Mouse (Mus musculus): ENCODE results near the gene Rpl37. TPM values are rescaled to one million over a fixed set of nuclear protein-coding genes. Genes with fewer than 3 reads are reported as not detected.

Rpl37 gene
- 979 and 999 TPM in 2 replicates for polyA plus RNA-seq (2012; rRNA removed)

DNA sequence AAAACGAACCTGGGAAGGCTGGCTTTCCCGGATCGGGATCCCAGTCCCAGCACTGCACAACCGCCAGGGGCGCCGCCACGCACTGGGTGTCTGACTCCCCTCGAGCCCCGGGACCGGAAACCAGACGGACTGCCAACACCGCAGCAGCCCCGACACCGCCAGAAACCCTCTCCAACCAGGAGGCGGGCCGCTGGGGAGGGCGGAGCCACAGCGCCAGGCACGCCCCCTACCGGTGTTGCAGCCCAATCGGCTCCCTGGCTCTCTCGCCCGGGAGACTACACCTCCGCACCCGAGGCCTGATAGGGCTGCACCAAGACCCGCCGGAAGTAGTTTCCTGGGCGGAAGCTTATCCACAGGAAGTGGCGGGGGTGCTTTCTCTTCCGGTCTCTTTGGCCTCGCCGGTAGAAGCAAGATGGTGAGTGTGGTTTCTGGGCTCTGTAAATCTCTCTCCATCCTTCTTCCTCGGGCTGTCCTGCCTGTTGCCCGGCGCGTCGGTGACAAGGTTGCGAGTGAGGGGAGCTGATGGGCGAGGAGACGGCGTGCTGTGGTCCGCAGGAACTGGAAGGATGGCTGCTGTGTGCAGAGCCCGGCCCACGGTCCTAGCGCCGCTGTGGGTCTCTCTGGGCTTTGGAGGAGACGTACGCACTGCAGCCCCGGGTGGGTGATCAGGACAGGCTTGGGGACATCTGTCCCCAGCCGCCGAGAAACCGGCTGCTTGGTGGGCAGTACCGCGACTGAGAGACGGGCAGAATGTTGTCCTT is at the start of gene Rpl37:
TSS of gene Rpl37 (plus strand) at position 376 of the 761 bp plus-strand sequence.
- DNase-seq (ENCODE audit: low read depth), result peak; percentile 99
- peak; percentile 68 for TF ChIP-seq CTCF (IDR thresholded peaks at IDR 0.05; ENCODE audit: borderline replicate concordance, extremely low read depth, insufficient read depth, insufficient read length)
- peak; percentile 44; the same call in 1 of the 2 replicates for TF ChIP-seq POLR2A (IDR thresholded peaks at IDR 0.05; ENCODE audit: borderline replicate concordance, extremely low read depth, insufficient read depth, insufficient read length, poor library complexity, severe bottlenecking)

DNA sequence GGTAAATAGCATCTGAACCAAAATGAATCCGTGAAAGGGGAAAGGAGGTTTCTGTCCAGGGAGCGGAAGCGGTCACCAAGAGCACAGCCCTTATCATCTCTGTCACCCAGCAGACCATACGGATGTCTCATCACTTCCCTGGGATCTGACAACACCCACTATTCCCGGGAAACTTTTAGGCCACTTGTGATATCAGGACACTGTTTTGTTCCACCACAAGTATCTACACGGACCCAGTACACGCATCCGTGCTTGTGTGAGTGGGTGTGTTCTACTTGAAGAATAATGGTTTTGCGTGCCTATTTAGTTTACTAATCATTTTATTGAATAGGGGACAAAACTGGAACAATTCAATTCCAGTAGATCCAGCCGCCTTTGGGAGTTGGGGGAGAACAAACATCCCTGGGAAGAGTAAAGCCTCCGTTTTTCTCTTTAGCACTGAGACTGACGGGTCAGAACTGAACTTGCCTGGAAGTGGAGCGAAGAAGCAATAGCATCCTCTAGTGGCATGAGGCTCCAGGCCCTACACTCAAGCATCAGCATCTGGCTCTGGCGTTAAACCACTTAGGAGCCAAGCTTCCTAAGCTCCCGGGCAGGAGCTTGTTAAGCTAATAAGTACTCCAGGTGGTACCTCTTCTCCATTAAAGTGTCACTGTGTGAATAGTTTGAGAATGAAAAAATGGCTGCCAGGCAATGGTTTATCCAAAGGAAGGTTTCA is 47.5 kb upstream of the Rpl37 start:
- peak; percentile 81 for DNase-seq (ENCODE audit: low read depth)
- TF ChIP-seq CTCF (IDR thresholded peaks at IDR 0.05; ENCODE audit: borderline replicate concordance, extremely low read depth, insufficient read depth, insufficient read length) (peak; percentile 79), POLR2A (IDR thresholded peaks at IDR 0.05; ENCODE audit: borderline replicate concordance, extremely low read depth, insufficient read depth, insufficient read length, poor library complexity, severe bottlenecking) (no peak)

GRCm38 (mm10) chr15:5081235-5081634 is 35.2 kb upstream of the Rpl37 start:
- TF ChIP-seq CTCF (IDR thresholded peaks at IDR 0.05; ENCODE audit: borderline replicate concordance, extremely low read depth, insufficient read depth, insufficient read length), result no peak
- TF ChIP-seq POLR2A (IDR thresholded peaks at IDR 0.05; ENCODE audit: borderline replicate concordance, extremely low read depth, insufficient read depth, insufficient read length, poor library complexity, severe bottlenecking), result no peak
- DNase-seq (ENCODE audit: low read depth), result no peak

DNA sequence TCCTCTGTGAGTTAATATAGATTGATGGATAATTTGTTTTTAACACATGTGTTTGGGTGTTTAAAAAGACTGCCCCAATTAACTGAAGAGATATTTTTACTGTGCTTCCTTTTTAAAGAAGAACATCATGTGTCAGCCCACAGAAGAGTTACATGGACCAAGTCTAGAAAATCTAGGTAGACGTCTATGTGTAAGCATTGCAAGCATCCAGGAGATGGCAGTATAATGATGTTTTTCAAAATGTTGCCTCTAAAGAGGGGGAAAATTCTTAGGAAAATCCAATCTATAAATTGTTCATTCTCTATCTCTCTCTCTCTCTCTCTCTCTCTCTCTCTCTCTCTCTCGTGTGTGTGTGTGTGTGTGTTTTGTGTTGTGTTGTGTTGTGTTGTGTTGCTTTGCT is 30.3 kb upstream of the Rpl37 start:
- no peak for TF ChIP-seq POLR2A (IDR thresholded peaks at IDR 0.05; ENCODE audit: borderline replicate concordance, extremely low read depth, insufficient read depth, insufficient read length, poor library complexity, severe bottlenecking)
- no peak for TF ChIP-seq CTCF (IDR thresholded peaks at IDR 0.05; ENCODE audit: borderline replicate concordance, extremely low read depth, insufficient read depth, insufficient read length)
- peak; percentile 46 for DNase-seq (ENCODE audit: low read depth)

GRCm38 (mm10) chr15:5088850-5089608 is 27.4 kb upstream of the Rpl37 start:
- no peak for TF ChIP-seq POLR2A (IDR thresholded peaks at IDR 0.05; ENCODE audit: borderline replicate concordance, extremely low read depth, insufficient read depth, insufficient read length, poor library complexity, severe bottlenecking)
- DNase-seq (ENCODE audit: low read depth), result peak; percentile 68

DNA sequence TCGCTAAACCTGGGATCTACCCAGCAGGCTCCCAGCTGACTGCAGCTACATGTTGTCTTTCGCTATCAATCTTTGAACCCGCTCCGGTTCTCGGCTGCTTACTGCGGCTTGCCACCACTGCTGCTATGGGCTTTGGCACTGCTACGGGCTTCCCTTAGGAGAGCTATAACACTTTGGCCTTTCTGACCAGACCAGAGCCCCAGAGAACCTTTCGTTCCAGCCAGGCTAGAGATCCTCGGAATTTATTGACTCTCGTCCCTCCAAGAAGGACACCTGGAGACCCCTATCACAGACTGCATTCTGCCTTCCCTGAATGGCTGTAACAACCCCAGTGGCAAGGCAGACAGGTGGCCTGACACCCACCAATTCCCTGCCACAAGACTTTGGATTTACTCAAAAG is 26.3 kb upstream of the Rpl37 start:
- no peak for TF ChIP-seq CTCF (IDR thresholded peaks at IDR 0.05; ENCODE audit: borderline replicate concordance, extremely low read depth, insufficient read depth, insufficient read length)
- no peak for TF ChIP-seq POLR2A (IDR thresholded peaks at IDR 0.05; ENCODE audit: borderline replicate concordance, extremely low read depth, insufficient read depth, insufficient read length, poor library complexity, severe bottlenecking)
- no peak for DNase-seq (ENCODE audit: low read depth)

DNA sequence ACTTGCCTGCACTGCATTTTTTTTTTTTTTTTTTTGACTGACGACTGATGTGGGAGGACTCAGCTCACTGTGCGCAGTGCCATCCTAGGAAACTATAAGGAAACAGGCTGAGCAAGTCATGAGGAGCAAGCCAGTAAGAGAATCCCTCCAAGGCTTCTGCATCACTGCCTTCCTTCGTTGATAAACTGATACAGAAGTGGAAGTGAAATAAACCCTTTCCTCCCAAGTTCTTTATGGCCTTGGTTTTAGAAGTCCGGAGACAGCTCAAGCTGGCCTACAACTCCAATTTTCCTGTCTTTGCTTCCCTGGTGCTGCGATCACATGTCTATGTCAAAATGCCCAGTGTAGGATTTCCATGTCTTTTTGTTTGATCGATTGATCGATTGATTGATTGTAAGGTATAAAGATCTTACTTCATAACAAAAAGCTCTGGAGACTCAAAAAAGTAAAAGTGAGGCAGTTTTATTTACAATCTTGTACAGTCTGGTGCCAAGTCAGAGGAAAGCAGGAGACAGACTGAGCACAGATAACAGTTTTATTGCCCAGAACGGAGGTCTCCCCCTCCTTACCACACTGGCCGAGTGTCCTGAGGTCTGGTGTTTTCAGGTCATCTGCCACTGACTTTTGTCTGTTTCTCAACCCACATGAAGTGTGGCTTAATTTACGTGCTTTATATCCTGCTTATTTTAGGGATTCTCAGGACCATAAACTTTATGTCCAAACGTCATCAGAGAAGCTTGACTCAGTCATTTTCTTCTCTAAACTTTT is 20.7 kb upstream of the Rpl37 start:
- DNase-seq (ENCODE audit: low read depth), result no peak
- TF ChIP-seq CTCF (IDR thresholded peaks at IDR 0.05; ENCODE audit: borderline replicate concordance, extremely low read depth, insufficient read depth, insufficient read length) (no peak), POLR2A (IDR thresholded peaks at IDR 0.05; ENCODE audit: borderline replicate concordance, extremely low read depth, insufficient read depth, insufficient read length, poor library complexity, severe bottlenecking) (no peak)

GRCm38 (mm10) chr15:5097376-5097775 is 19.1 kb upstream of the Rpl37 start:
- no peak for DNase-seq (ENCODE audit: low read depth)
- TF ChIP-seq CTCF (IDR thresholded peaks at IDR 0.05; ENCODE audit: borderline replicate concordance, extremely low read depth, insufficient read depth, insufficient read length) (no peak), POLR2A (IDR thresholded peaks at IDR 0.05; ENCODE audit: borderline replicate concordance, extremely low read depth, insufficient read depth, insufficient read length, poor library complexity, severe bottlenecking) (no peak)

- no peak for DNase-seq (ENCODE audit: low read depth)
- TF ChIP-seq POLR2A (IDR thresholded peaks at IDR 0.05; ENCODE audit: borderline replicate concordance, extremely low read depth, insufficient read depth, insufficient read length, poor library complexity, severe bottlenecking) (no peak), CTCF (IDR thresholded peaks at IDR 0.05; ENCODE audit: borderline replicate concordance, extremely low read depth, insufficient read depth, insufficient read length) (no peak)
Observed at GRCm38 (mm10) chr15:5102312-5102711, 14.1 kb upstream of the Rpl37 start.

GRCm38 (mm10) chr15:5105891-5106290 is 10.6 kb upstream of the Rpl37 start:
- DNase-seq (ENCODE audit: low read depth), result no peak
- TF ChIP-seq CTCF (IDR thresholded peaks at IDR 0.05; ENCODE audit: borderline replicate concordance, extremely low read depth, insufficient read depth, insufficient read length) (no peak), POLR2A (IDR thresholded peaks at IDR 0.05; ENCODE audit: borderline replicate concordance, extremely low read depth, insufficient read depth, insufficient read length, poor library complexity, severe bottlenecking) (no peak)

All from brain, embryonic 14.5 days (tissue).